In genomic region chr3:156772057-156772456, GRCm38 (mm10) we compare ENCODE assay signal across 12 mouse cellular contexts.
DNase-seq lines count a peak whose midpoint lies in the region; ATAC-seq lines count a peak whose summit lies in the region.
"Had no signal": no experiment of that assay in that cellular context is flagged by ENCODE, and none has a peak within 500 bp of the region (broad histone marks: within the 10 kb centered on the region; RNA-seq: fewer than 3 reads in every experiment).

No protein-coding gene starts in this region.

- H3K4me3 ChIP-seq in kidney, embryonic 15.5 days (replicated peaks): no peak overlapping the region
- H3K4me3 ChIP-seq in forebrain, embryonic 12.5 days (replicated peaks): no peak overlapping the region
- no peak overlapping the region for H3K4me3 ChIP-seq in neural tube, embryonic 12.5 days
- H3K4me3 ChIP-seq: embryonic facial prominence, embryonic 15.5 days; liver, embryonic 15.5 days; stomach, embryonic 15.5 days had no signal

- no peak for DNase-seq in kidney, postnatal 10 days
- DNase-seq in cerebellum, adult 11-12 months: peak; percentile 72
- DNase-seq in ovary, postnatal 10 days (ENCODE audit: low spot score): no peak
- DNase-seq in right cerebral cortex, postnatal 4 days: no peak

- no peak overlapping the region for H3K27ac ChIP-seq in kidney, embryonic 15.5 days
- no peak overlapping the region for H3K27ac ChIP-seq in forebrain, embryonic 12.5 days
- no peak overlapping the region for H3K27ac ChIP-seq in neural tube, embryonic 12.5 days
- H3K27ac ChIP-seq: embryonic facial prominence, embryonic 15.5 days; liver, embryonic 15.5 days; stomach, embryonic 15.5 days had no signal

- H3K9ac ChIP-seq in kidney, embryonic 15.5 days: no peak overlapping the region
- H3K9ac ChIP-seq in forebrain, embryonic 12.5 days: no peak overlapping the region
- H3K9ac ChIP-seq in neural tube, embryonic 12.5 days: no peak overlapping the region
- H3K9ac ChIP-seq: embryonic facial prominence, embryonic 15.5 days; liver, embryonic 15.5 days; stomach, embryonic 15.5 days had no signal

- no peaks in the 10 kb centered on the region for H3K4me1 ChIP-seq in kidney, embryonic 15.5 days
- H3K4me1 ChIP-seq in forebrain, embryonic 12.5 days: no peaks in the 10 kb centered on the region; the same call in 1 of the 2 replicates
- H3K4me1 ChIP-seq in neural tube, embryonic 12.5 days: no peaks in the 10 kb centered on the region
- H3K4me1 ChIP-seq: embryonic facial prominence, embryonic 15.5 days; liver, embryonic 15.5 days; stomach, embryonic 15.5 days had no signal

- 51% methylated on average over 1 of the region's 1 CpGs for WGBS in kidney, embryonic 15.5 days
- WGBS in forebrain, embryonic 12.5 days: 50% methylated on average over 1 of the region's 1 CpGs
- WGBS in neural tube, embryonic 12.5 days: 49% methylated on average over 1 of the region's 1 CpGs

- no peak overlapping the region for H3K4me2 ChIP-seq in kidney, embryonic 15.5 days
- no peak overlapping the region for H3K4me2 ChIP-seq in forebrain, embryonic 12.5 days
- H3K4me2 ChIP-seq in neural tube, embryonic 12.5 days (replicated peaks): no peak overlapping the region
- H3K4me2 ChIP-seq: embryonic facial prominence, embryonic 15.5 days; heart, embryonic 11.5 days; liver, embryonic 15.5 days; stomach, embryonic 15.5 days had no signal

- ATAC-seq in kidney, embryonic 15.5 days (replicated peaks; ENCODE audit: low FRiP score): peak; percentile 73; the same call in 1 of the 2 replicates
- peak; percentile 42; the same call in 1 of the 2 replicates for ATAC-seq in forebrain, embryonic 12.5 days (ENCODE audit: low FRiP score)
- peak; percentile 74 for ATAC-seq in neural tube, embryonic 12.5 days (ENCODE audit: low FRiP score, low read depth)
- ATAC-seq in erythroid progenitor cell, adult 5-6 weeks (replicated peaks; ENCODE audit: low FRiP score, poor library complexity, severe bottlenecking): no peak

- H3K27me3 ChIP-seq in kidney, embryonic 15.5 days: no peaks in the 10 kb centered on the region
- no peaks in the 10 kb centered on the region for H3K27me3 ChIP-seq in forebrain, embryonic 12.5 days
- H3K27me3 ChIP-seq in neural tube, embryonic 12.5 days (replicated peaks): no peaks in the 10 kb centered on the region
- H3K27me3 ChIP-seq: embryonic facial prominence, embryonic 15.5 days; liver, embryonic 15.5 days; stomach, embryonic 15.5 days had no signal

- no peaks in the 10 kb centered on the region for H3K9me3 ChIP-seq in kidney, embryonic 15.5 days (replicated peaks)
- no peaks in the 10 kb centered on the region for H3K9me3 ChIP-seq in forebrain, embryonic 12.5 days
- no peaks in the 10 kb centered on the region for H3K9me3 ChIP-seq in neural tube, embryonic 12.5 days
- H3K9me3 ChIP-seq: embryonic facial prominence, embryonic 15.5 days; liver, embryonic 15.5 days; stomach, embryonic 15.5 days had no signal

- H3K36me3 ChIP-seq in kidney, embryonic 15.5 days: no peaks in the 10 kb centered on the region
- no peaks in the 10 kb centered on the region for H3K36me3 ChIP-seq in forebrain, embryonic 12.5 days (replicated peaks)
- no peaks in the 10 kb centered on the region for H3K36me3 ChIP-seq in neural tube, embryonic 12.5 days
- H3K36me3 ChIP-seq: embryonic facial prominence, embryonic 15.5 days; liver, embryonic 15.5 days; stomach, embryonic 15.5 days had no signal
